Mouse (Mus musculus): ENCODE measurements around the gene Oxld1.
"Not testable (repeated sequence)": the region's sequence is repeated elsewhere in the genome, so short reads cannot be mapped to it uniquely, and the experiment has no call there.

The Oxld1 gene

DNA sequence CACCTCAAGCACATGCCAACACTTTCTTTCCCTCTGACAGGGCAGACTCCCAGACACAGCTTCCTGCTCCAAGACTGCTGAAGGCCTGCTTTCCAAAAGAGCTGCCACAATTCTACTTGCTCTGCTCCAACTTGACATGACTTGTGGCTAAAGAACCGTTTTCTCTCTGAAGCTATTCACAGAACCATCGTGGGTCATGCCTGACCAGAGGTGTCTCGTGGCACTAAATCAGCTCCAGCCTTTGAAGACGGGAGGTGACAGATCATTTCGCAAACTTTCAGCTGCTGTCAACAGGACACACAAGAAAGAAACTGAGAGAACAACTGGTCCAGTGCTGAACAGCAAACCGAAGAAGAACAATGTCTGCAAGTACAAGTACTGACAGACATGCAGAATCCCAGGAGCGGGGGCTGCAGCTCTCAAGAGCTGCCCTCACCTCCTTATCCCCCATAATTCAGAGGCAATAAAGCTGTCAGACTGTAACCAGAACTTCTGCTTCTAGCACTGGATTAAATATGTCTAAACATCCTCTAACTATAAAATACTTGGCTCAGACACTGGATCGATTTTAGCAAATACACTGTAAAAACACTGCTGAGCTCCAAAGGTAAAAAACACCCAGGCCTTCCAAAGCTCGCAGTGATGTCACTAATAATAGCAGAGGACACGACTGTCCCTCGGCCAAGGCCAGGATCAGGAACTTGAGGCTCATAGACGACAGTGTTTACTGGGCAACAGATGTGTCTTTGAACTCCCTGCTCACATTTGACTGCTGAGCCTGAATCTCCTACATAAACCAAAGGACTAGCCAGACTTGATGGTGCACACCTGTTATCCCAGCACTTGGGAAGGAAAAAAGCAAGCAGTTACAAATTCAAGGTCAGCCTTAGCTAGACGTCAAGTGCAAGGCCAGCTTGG lies 35.0 kb downstream of the Oxld1 start:
- no peak for DNase-seq (ENCODE audit: low spot score)

DNA sequence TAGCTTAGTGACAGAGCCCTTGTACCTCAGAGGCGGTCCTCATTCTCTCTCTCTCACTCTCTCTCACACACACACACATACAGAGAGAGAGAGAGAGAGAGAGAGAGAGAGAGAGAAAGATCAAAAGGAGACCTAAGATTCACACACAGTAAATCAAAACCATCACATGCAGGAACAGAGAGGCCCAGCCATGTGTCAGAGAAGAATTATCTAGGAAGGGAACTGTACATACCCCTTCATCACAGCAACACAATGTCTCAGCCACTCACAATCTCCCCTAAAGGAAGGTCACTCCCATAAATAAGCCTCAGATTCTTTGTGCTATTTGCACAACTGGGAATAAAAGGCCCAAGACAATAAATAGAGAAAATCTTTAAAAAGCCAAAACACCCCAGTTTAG lies 39.3 kb downstream of the Oxld1 start:
- no peak for DNase-seq (ENCODE audit: low spot score)

DNA sequence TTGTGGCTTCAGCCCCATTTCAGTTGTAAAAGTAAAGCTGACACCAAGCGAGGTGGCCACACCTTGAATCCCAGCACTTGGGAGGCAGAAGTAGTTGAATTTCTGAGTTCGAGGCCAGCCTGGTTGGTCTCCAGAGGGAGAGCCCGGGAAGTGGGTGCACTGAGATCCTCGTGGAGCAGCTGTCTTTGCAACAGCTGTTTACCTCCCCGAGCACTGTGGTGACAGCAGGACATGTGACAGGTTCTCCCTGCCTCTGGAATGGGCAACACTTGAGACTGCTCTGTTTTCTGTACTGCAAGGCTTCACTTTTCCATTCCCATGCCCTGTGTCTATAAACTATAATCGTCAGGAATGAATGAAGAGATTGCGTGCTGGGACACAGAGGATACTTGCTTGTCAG lies 40.0 kb downstream of the Oxld1 start:
- DNase-seq (ENCODE audit: low spot score): no peak

DNA sequence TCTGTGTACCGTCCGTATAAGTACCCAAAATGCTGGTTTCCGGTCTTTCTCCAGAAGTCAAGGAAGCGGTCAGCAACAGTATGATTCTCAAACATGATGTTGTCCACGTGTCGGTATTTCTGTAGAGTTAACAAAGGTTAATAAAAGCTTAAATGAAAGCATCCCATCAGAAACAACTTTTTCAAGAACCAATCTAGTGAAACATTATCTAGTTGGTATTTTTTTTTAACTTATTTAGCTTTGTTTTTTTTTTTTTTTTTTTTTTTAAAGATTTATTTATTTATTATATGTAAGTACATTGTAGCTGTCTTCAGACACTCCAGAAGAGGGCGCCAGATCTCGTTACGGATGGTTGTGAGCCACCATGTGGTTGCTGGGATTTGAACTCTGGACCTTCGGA lies 44.2 kb downstream of the Oxld1 start:
- DNase-seq (ENCODE audit: low spot score): not testable (repeated sequence)
